Mouse (Mus musculus) erythroid progenitor cell, adult 5-6 weeks (primary cell): ENCODE results near the gene Fkbp10. TPM values are rescaled to one million over a fixed set of nuclear protein-coding genes. Genes with fewer than 3 reads are reported as not detected.
A peak's percentile ranks its signal among the peaks of the same experiment; 100 is the strongest.

Experiments used
- ATAC-seq: replicated peaks from 2 replicates; pipeline ENCODE4 v1.8.0; 2016; ENCODE audit warnings: moderate number of reproducible peaks, mild to moderate bottlenecking, moderate TSS enrichment, inconsistent platforms; ENCODE audit not compliant: poor library complexity, low FRiP score, severe bottlenecking
- total RNA-seq, 2 experiments: library from RNA; stranded (forward) in 1 of 2; stranded (reverse) in 1 of 2; fragments of 150-400 nt in 1 of 2; fragments of 186-747, 209-891 nt in 1 of 2; gene quantifications; 2 replicates each; pipeline versions ENCODE4 v1.2.3 to v1.2.4; 2015 to 2017; ENCODE audit warnings: low replicate concordance in 2 of 2

The Fkbp10 gene
- total RNA-seq, 2 experiments from 2014 or later: not detected

GRCm38 (mm10) chr11:100392958-100393357 lies 22.5 kb upstream of the Fkbp10 start:
- no peak for ATAC-seq

DNA sequence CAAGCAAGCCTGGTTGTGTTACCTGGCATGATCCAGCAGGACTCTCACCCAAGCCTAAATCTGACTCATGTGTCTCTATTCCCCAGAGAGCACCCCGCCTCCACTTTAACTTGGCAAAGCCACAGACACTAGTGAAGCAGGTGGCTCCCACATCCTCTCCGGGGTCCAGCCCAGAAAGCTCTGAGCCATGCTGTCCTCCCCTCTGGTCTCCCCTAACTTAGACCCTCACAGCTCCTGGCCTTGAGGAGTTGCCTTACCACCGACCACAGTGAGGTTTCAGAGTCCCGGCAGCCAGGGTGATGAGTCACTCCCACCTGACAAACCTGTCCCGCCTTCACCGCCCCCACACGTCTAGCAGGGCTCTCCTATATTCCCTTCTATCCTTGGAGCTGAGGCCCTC lies 21.8 kb upstream of the Fkbp10 start:
- no peak for ATAC-seq

DNA sequence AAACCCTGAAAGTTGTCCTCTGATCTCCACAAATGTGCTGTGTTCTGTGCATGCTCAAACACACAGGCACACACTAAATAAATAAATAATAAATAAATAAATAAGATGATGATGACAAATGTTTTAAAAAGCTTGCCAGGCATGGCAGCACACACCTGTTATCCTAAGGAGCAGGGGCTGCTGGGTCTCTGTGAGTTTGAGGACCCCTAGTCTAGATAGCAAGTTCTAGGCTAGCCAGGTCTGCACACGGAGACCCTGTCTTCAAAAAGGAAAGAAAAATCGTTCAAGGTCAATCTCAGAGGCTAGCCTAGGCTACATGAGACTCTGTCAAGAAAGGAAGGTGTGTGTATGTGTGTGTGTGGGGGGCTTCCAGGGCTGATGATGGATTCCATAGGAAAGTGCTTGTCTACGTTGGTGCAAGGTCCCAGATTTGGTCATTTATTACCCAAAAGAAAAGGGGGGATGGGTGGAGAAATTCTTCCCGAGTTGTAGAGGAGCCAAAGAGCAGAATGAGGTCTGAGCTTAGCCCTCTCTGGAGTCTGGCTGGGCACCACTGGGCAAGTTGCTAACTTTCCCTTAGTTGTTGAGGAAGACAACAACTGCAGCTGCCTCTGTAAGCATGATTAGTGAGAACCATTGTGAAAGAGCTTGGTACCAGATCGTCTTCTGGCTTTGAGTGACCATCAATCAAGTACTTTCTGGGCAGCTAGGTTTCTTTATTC lies 21.0 kb upstream of the Fkbp10 start:
- ATAC-seq: no peak

DNA sequence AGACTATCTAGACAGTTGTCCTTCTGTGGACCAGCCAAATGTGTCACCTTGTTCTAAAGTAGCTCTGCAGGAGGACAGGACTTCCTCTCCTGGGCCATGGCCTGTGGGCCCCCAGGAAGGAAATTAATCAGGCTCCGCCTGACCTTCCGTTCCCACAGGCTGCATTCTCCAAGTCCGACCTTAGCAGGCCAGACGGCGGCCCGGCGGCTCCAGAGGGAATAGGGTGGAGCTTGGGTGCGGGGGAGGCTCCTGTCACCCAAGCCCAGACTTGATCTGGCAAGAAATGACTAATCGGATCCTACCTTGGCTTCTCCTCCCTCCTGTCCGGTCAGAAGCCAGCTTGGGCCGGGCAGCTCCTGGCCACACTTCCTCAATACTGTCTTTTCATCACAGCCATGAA lies 20.3 kb upstream of the Fkbp10 start:
- no peak for ATAC-seq

DNA sequence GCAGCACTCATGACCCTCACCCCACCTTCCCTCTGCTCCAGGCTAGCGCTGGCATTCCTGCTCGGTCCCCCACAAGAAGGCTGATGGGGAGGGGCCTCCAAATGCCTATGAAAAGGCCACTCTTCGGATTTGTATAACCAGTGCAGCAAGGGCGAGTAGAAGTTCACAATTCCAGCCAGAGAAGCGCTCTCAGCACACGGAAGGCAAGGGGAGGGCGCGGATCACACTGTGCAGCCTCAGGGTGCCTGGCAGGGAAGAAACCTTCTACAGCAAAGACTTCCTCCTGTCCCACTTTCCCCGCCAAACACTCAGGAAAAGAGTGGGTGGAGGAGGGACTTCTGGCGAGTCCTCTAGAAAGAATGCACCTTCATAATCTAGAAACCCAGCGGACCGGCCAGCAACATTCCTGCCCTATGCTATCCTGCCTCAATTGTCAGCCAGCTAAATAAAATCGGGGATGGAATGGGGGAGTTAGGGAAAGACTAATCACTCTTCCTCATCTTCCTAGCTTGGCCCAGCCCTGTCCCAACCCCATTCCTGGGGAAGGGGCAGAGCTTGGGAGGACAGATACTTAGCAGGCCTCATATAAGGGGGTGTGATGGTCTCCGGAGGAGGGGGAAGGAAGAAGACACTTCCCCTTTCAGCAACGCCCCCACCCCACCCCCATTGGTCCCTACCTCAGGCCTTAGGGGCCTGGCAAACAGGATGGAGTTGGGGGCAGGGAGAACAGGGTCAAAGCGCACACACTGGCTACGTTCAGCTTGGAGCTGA lies 19.5 kb upstream of the Fkbp10 start:
- ATAC-seq: no peak

DNA sequence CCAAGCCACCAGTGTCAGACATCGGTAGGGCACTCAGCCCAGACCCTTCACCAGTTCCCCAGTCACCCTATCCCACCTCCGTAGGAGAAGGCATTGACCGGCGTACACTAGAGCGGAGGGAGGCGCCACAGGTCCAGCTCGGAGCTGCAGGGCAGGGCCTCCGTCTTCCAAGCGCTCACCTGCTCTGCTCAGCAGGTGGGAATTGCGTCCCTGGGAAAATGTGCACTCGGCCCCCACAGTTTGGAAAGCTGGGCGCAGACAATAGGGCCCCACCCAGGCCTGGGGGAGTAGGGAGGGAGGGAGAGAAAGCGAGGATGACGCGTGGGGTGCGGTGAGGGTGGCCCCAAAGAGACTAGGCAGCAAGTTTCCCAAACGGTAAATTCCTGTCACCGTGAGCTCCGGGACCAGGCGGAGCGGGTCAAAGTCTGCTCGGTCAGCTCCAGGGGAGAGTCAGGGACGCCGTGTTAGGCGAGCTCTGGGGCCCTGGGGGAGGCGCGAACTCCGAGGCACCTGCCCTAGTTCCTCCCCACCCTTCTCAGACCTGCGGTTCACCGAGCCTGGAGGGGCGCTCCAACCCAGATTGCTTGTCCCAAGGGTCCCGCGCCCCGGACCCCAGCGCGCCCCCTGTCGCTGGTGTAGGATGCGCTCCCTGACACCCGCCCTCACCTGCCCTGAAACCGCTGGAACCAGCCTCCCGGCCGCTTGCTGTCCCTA lies 18.5 kb upstream of the Fkbp10 start:
- no peak for ATAC-seq

DNA sequence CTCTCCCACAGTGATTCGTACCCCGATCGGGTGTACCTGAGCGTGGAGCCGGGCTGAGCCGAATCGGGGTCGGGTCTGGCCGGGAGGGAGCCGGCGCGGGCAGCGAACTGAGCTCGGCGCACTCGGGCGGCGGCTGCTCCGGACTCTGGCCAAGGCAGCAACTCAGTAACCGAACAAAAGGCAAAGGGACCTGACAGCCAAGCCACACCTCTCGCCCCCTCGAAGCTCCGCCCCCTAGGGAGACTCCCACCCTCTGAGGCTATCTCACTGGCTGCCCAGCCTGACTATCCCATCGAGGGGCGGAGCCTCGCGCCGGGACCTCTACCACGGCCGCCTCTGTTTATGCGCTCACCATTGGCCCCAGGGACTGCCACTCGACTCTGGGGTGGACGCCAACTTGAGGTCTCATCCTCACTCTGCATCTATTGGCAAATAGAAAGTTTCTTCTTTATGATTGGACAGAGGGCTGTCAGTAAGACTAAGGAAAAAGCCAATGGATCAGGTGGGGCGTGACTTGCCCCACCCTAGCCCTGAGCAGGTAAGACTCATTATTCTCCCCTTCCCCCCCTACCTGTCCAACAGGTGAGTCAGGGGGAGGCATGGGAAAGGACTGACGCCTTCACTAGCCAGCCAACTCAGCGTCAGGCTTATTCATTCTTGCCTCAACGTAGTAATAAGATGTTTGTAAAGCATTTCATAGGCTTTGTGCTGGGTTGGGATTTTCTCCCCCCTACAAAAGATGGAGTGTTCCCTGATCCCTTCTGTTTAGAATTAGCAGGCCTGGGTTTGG lies 17.7 kb upstream of the Fkbp10 start, which contains the start of gene Jup:
Gene Jup, minus strand, starts transcription at position 164 of the 790 bp plus-strand sequence.
- ATAC-seq: 0 out of 2 replicates have a peak, but pooled peaks have one; percentile 45

- no peak for ATAC-seq
These were observed 17.0 kb upstream of the Fkbp10 start for GRCm38 (mm10) chr11:100398517-100398916.

GRCm38 (mm10) chr11:100399320-100399719 lies 16.2 kb upstream of the Fkbp10 start:
- no peak for ATAC-seq

- ATAC-seq: no peak
These were observed 15.6 kb upstream of the Fkbp10 start for GRCm38 (mm10) chr11:100399727-100400538.

DNA sequence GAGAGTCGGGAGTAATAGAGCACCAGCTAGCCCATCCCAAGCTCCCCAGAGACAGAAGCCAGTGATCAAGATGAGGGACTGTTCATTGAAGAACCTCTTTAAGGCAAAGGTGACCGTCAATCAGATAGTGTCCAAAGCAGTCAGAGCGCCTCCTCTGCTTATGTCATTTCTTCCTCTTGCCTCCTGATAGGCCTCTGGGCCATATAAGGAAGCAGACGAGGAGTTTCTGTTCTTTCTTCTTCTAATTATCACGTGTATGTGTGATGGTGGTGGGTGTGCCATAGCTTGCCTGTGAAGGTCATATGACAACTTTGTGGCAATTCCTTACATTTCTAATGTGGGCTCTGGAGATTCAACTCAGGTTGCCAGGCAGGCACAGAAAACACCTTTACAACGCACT lies 14.7 kb upstream of the Fkbp10 start:
- ATAC-seq: no peak

- no peak for ATAC-seq
These were observed 13.3 kb upstream of the Fkbp10 start for GRCm38 (mm10) chr11:100402240-100402639.

DNA sequence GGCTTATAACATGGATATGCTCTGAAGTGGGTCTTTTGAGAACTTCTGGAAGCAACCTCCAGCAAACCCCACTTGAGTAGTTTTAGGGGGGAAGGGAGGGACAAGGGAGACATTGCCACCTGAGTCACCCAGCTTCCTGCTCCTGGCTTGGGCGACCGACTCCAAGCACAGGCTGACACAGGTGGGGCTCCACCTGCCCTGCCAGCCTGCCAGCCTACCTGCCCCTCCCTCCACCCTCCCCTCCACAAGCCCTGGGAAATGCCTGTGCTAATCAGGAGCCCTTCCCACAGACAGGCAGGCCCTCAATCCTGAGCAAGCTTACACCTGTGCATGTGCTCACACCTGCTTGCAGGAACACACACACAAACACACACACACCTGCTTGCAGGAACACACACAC lies 12.8 kb upstream of the Fkbp10 start:
- ATAC-seq: no peak

- no peak for ATAC-seq
These were observed 11.9 kb upstream of the Fkbp10 start for GRCm38 (mm10) chr11:100403445-100404134.

GRCm38 (mm10) chr11:100404456-100405074 lies 10.9 kb upstream of the Fkbp10 start:
- no peak for ATAC-seq

DNA sequence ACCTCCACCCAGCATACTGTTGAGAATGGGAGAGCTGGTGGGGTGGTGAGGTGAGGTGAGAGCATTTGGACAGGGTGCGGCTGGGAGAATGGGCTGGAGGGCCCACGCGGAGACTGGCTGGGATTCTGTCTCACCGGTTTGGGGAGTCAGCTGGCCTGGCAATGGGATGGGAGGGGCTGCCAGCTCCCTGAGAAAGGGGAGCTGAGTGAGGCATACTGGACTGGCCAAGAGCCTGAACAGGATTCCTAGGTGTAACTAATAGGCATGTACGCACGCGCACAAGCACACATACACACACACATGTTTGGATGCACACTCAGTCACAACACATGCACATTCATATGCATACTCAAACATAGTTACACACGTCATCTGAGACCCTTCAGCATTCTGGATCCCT lies 9.2 kb upstream of the Fkbp10 start:
- no peak for ATAC-seq

- ATAC-seq: no peak
These were observed 8.3 kb upstream of the Fkbp10 start for GRCm38 (mm10) chr11:100406995-100407705.
